Mouse (Mus musculus): ENCODE data around the gene Hydin.

DNA sequence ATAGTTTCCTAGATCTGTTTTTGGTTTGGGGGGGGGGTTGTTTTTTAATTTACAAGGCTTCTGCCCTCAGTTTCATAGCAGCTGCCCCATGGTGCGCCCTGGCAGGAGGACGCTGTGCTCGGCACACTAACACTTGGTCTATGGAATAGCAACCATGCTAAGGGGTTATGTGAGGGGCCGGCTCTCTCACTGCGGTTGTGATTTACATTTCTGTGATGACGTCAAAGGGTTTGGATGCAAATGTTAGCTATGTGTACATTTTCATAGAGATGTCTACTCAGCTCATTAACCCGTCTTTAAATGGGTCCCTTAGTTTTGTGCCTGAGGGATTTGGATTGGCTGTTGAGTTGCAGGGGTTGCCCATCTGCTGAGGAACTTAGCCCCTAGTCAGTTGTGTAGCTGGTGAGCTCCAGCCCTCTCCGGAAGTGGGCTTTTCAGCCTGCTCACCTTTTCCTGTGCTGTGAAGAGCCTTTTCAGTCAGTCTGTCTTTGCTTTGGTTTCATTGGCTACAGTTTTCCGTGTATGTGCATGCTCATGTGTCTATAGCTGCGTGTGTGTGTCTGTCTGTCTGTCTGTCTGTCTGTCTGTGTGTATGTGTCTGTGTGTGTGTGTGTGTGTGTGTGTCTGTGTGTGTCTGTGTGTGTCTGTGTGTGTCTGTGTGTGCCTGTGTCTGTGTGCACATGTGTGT, 197.1 kb downstream of the Hydin start:
- no peak for TF ChIP-seq CTCF (IDR thresholded peaks at IDR 0.05; ENCODE audit: borderline replicate concordance, insufficient read depth, low read length)
- TF ChIP-seq POLR2A (IDR thresholded peaks at IDR 0.05; ENCODE audit: low read depth, low read length): no peak

Measured in embryonic fibroblast, embryonic 13.5 days (primary cell).